Mouse (Mus musculus) cerebellum, adult 2 months (tissue): ENCODE results near the gene Hif3a.

ENCODE experiments used
- CTCF ChIP-seq: fragments of 200-500 bp; IDR thresholded peaks from 2 replicates; pipeline ENCODE4 v1.5.1; 2011; ENCODE audit warnings: low read depth, mild to moderate bottlenecking, control low read depth, low read length, moderate library complexity, borderline replicate concordance; ENCODE audit not compliant: insufficient read depth
- POLR2A ChIP-seq: fragments of 200-500 bp; IDR thresholded peaks from 2 replicates; pipeline ENCODE4 v1.6.1; 2011; ENCODE audit warnings: low read length, control low read depth, borderline replicate concordance; ENCODE audit not compliant: insufficient read depth

GRCm38 (mm10) chr7:17023701-17024100 lies 38.5 kb downstream of the Hif3a start:
- TF ChIP-seq POLR2A (no peak), CTCF (no peak)
